Mouse (Mus musculus): ENCODE results near the gene Cdc37l1. TPM values are rescaled to one million over a fixed set of nuclear protein-coding genes. Genes with fewer than 3 reads are reported as not detected.

The Cdc37l1 gene
- polyA plus RNA-seq (2015; fragmentation: Nextera tagmentation; extraction: Ambion mirVana) = 33.5 and 33.9 TPM in 2 replicates

DNA sequence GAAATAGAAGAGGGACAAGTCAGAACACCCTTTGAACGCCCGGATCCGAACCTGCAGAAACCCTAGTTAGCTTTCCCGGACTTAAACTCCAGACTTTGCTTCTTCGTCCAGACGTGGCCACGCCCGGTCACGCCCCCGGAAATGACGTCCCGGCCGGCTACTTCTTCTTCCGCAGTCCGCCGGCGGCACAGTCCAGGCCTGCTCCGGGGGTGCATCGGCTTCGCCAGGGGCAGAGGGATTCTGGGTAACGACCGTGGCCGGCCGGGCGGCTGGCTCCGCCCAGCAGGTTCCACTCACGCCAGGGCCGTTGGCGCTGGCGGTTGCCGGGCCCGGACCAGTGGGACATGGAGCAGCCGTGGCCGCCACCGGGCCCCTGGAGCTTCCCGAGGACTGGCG, at the start of gene Cdc37l1:
TSS of gene Cdc37l1 (plus strand) at position 159 of the 396 bp plus-strand sequence.
- Histone ChIP-seq H3K4me2 (peak within 1 kb of the TSS; percentile 59), H3K4me3 (replicated peaks) (peak within 1 kb of the TSS; percentile 94), H3K27ac (peak within 1 kb of the TSS; percentile 91), H3K4me1 (0 out of 2 replicates have a peak, but pooled peaks cover 5% of the 10 kb centered on the region), H3K27me3 (replicated peaks) (no peaks in the 10 kb centered on the region), H3K9me3 (no peaks in the 10 kb centered on the region), H3K9ac (peak within 1 kb of the TSS; percentile 72), H3K36me3 (peaks cover 6% of the 10 kb centered on the region; the same call in 1 of the 2 replicates)
- WGBS = under 1% methylated on average over 37 of the region's 37 CpGs
- ATAC-seq (ENCODE audit: insufficient read depth, low FRiP score, low read depth) = peak; percentile 98

DNA sequence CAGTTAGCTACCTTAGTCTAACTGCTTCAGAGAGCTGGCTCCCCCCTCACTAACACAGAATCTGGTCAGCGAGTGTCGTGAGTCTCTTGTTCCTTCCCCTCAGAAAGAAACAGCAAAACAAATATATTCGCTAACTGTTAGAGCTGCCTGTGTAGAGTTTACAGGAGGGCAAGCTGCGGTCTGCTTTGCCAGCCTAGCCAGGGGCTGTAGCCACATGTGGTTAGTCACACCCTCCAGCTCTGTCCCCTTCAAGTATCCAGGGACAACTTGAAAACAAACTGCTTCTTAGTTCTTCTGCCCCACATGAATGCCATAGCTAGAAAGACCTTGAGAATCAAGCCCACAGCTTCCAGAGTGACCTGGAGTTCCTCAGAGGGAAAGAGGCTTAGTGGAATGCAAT, 48.9 kb upstream of the Cdc37l1 start:
- H3K36me3 ChIP-seq = no peaks in the 10 kb centered on the region
- no peak for ATAC-seq (ENCODE audit: insufficient read depth, low FRiP score, low read depth)
- WGBS = 63% methylated on average over 4 of the region's 4 CpGs
- no peak overlapping the region for H3K4me3 ChIP-seq (replicated peaks)
- no peaks in the 10 kb centered on the region for H3K4me1 ChIP-seq
- no peak overlapping the region for H3K9ac ChIP-seq
- no peak overlapping the region for H3K27ac ChIP-seq
- H3K4me2 ChIP-seq = no peak overlapping the region
- H3K27me3 ChIP-seq (replicated peaks) = no peaks in the 10 kb centered on the region
- no peaks in the 10 kb centered on the region for H3K9me3 ChIP-seq

DNA sequence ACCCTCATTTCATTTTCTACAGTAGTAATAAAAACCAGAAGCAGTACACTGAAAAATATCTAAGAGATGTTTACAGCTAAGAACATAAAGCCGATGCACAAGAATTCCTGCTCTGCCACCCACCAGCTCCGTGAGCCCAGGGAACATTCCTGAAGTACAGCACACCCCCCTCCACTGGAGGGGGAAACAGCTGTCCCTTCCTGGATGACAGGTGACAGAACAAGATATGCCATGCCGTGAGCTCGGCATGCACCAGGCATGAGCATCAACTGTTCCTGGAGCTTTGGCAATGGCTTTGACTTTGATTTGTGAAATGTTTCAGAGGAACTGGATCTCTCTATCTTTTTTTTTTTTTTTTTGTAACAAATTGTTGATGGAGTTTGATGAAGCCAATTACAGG, 43.4 kb upstream of the Cdc37l1 start:
- Histone ChIP-seq H3K4me2 (no peak overlapping the region), H3K27me3 (replicated peaks) (no peaks in the 10 kb centered on the region), H3K9me3 (no peaks in the 10 kb centered on the region), H3K36me3 (no peaks in the 10 kb centered on the region), H3K27ac (no peak overlapping the region), H3K4me3 (replicated peaks) (no peak overlapping the region), H3K9ac (no peak overlapping the region), H3K4me1 (no peaks in the 10 kb centered on the region)
- no peak for ATAC-seq (ENCODE audit: insufficient read depth, low FRiP score, low read depth)
- 47% methylated on average over 4 of the region's 4 CpGs for WGBS

DNA sequence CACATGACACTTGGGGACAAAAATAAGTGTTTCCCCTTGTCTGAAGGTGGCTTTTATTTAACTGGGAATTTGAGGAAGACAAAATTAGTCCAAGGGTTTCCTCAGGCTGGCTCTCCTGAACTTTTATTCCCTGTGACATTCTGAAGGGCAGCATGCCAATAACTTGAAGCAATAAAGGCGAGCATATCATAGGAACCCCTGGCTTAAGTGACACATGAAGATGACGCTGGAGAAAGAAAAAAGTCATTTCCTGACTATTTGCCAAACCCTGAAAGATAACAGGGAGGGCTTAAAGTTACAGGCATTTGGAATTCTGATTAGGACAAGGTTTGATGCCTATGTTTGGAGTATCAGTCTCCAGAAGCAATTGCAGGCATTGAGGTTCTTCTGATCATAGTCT, 42.8 kb upstream of the Cdc37l1 start:
- H3K4me2 ChIP-seq = no peak overlapping the region
- H3K27ac ChIP-seq = no peak overlapping the region
- WGBS = 42% methylated on average over 2 of the region's 2 CpGs
- H3K27me3 ChIP-seq (replicated peaks) = no peaks in the 10 kb centered on the region
- H3K9me3 ChIP-seq = no peaks in the 10 kb centered on the region
- H3K4me3 ChIP-seq (replicated peaks) = no peak overlapping the region
- no peaks in the 10 kb centered on the region for H3K36me3 ChIP-seq
- no peaks in the 10 kb centered on the region for H3K4me1 ChIP-seq
- no peak overlapping the region for H3K9ac ChIP-seq
- ATAC-seq (ENCODE audit: insufficient read depth, low FRiP score, low read depth) = no peak

DNA sequence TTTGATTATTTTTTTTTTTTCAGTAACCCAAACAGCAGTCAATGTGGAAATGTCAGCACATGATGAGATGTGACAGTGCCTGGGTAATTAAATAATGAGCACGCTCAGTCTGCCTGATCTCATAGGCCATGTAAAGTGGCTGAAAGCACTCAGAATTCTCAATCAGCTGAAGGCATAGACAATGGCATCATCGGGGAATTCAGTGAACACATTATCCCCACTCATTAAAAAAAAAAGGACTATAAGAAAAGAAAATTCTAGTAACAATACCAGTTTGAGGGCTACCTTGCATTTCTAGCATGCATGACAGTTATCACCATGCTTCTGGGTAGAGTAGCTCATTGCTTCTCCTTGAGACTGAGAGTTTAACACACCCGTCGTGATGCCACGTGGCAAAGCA, 38.9 kb upstream of the Cdc37l1 start:
- Histone ChIP-seq H3K4me3 (replicated peaks) (no peak overlapping the region), H3K27me3 (replicated peaks) (no peaks in the 10 kb centered on the region), H3K9ac (no peak overlapping the region), H3K4me2 (no peak overlapping the region), H3K36me3 (no peaks in the 10 kb centered on the region), H3K9me3 (no peaks in the 10 kb centered on the region), H3K27ac (no peak overlapping the region), H3K4me1 (no peaks in the 10 kb centered on the region)
- no peak for ATAC-seq (ENCODE audit: insufficient read depth, low FRiP score, low read depth)
- WGBS = 80% methylated on average over 5 of the region's 5 CpGs

DNA sequence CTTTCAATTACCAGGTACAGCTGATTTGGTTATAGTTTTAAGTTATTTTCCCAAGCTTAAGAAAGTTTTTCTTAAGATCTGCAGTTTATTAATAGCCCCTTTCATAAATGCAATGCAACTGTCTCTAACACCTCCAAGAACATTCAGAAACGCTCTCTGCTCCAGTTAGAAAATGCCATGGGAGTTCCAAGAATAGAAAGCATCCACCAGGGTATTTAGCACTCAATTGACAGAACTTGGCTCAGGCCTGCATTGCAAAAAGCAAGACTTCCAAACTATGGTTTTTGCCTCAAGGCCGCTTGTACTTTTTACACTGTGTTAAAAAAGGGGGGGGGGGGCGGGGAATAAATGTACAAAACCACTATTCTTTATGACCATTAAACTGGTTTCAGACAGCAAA, 27.0 kb upstream of the Cdc37l1 start:
- ATAC-seq (ENCODE audit: insufficient read depth, low FRiP score, low read depth) = no peak
- no peaks in the 10 kb centered on the region for H3K9me3 ChIP-seq
- no peak overlapping the region for H3K27ac ChIP-seq
- H3K9ac ChIP-seq = no peak overlapping the region
- 41% methylated on average over 3 of the region's 3 CpGs for WGBS
- H3K4me1 ChIP-seq = peaks cover 6% of the 10 kb centered on the region; the same call in 1 of the 2 replicates
- H3K36me3 ChIP-seq = no peaks in the 10 kb centered on the region
- H3K27me3 ChIP-seq (replicated peaks) = no peaks in the 10 kb centered on the region
- peak overlapping the region; percentile 95 for H3K4me2 ChIP-seq
- H3K4me3 ChIP-seq (replicated peaks) = no peak overlapping the region

DNA sequence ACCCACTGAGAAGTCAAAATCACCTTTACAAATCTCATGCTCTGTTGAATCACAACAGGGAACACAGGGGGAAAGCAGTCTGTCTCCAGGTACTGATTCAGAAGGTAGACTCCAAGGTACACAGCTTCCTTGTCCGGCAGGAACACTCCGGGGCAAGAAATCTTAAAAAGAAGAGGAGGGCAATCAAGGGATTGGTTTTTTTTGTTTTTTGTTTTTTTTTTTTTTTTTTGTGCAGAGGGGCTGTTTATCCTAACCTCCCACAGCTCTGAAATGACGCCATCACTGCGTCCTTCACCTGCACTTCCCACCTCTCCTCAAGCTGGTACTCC, 26.7 kb upstream of the Cdc37l1 start:
- Histone ChIP-seq H3K4me2 (peak overlapping the region; percentile 95), H3K4me3 (replicated peaks) (peak overlapping the region; percentile 89), H3K9ac (no peak overlapping the region), H3K9me3 (no peaks in the 10 kb centered on the region), H3K27me3 (replicated peaks) (no peaks in the 10 kb centered on the region), H3K4me1 (peaks cover 6% of the 10 kb centered on the region; the same call in 1 of the 2 replicates), H3K27ac (no peak overlapping the region), H3K36me3 (no peaks in the 10 kb centered on the region)
- WGBS = 4% methylated on average over 4 of the region's 4 CpGs
- no peak for ATAC-seq (ENCODE audit: insufficient read depth, low FRiP score, low read depth)

DNA sequence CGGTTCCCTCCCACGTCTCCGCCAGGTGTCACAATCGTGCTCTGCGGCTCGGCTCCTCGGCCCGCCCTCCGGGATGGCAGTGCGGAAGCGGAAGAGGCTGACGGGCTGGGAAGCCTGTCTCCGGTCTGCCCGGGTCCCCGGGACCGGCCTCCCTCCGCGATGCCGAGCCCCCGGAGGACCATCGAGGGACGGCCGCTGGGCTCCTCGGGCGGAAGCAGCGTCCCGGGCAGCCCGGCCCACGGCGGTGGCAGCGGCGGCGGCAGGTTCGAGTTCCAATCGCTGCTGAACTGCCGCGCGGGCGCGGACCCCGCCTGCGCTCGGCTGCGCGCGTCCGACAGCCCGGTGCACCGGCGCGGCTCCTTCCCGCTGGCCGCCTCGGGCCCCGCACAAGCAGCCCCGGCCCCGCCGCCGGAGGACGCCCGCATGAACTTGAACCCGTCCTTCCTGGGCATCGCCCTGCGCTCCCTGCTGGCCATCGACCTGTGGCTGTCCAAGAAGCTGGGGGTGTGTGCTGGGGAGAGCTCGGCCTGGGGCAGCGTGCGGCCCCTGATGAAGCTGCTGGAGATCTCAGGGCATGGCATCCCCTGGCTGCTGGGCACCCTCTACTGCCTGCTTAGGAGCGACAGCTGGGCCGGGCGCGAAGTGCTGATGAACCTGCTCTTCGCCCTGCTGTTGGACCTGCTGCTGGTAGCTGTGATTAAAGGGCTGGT, 26.2 kb upstream of the Cdc37l1 start, which contains the start of gene Plpp6:
TSS of gene Plpp6 (plus strand) at position 112 of the 710 bp plus-strand sequence.
- Histone ChIP-seq H3K4me1 (peaks cover 6% of the 10 kb centered on the region; the same call in 1 of the 2 replicates), H3K9me3 (no peaks in the 10 kb centered on the region), H3K4me3 (replicated peaks) (peak within 1 kb of the TSS; percentile 89), H3K27ac (peak within 1 kb of the TSS; percentile 67), H3K4me2 (peak within 1 kb of the TSS; percentile 95), H3K9ac (peak within 1 kb of the TSS; percentile 71), H3K27me3 (replicated peaks) (no peaks in the 10 kb centered on the region), H3K36me3 (no peaks in the 10 kb centered on the region)
- peak; percentile 90 for ATAC-seq (ENCODE audit: insufficient read depth, low FRiP score, low read depth)
- WGBS = under 1% methylated on average over 54 of the region's 73 CpGs

DNA sequence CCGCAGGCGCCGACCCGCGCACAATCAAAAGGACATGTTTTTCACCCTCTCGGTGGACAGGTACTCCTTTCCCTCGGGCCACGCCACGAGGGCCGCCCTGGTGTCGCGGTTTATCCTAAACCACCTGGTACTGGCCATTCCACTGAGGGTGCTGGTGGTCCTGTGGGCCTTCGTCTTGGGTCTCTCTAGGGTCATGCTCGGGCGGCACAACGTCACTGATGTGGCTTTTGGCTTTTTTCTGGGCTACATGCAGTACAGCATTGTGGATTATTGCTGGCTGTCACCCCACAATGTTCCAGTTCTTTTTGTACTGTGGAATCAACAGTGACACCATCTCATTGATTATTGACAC, 25.6 kb upstream of the Cdc37l1 start:
- H3K27me3 ChIP-seq (replicated peaks) = no peaks in the 10 kb centered on the region

DNA sequence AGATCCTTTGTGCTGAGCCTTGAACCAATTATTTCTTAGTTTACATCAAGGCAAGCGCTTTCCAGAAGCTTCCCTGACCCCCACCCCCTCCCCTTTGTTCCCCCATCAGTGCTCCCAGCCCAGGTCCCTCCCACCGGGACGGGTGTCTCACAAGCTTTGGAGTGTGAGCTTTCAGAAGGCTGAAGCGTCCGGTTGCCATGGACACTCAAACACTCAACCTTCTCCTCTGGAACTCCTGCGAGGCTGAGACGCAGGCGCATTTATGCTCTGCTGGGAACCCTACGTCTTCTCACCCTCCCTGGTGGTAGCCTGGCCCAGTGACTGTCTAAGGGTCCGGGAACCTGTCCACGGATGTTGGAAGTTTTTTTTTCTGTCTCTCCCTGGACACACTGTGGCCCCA, 22.5 kb upstream of the Cdc37l1 start, which contains the start of gene 4430402I18Rik:
TSS of gene 4430402I18Rik (minus strand) at position 149 of the 400 bp plus-strand sequence.
- H3K9ac ChIP-seq = no peak within 1 kb of the TSS
- no peaks in the 10 kb centered on the region for H3K9me3 ChIP-seq
- no peaks in the 10 kb centered on the region for H3K36me3 ChIP-seq
- ATAC-seq (ENCODE audit: insufficient read depth, low FRiP score, low read depth) = no peak
- 11% methylated on average over 11 of the region's 11 CpGs for WGBS
- H3K4me3 ChIP-seq (replicated peaks) = no peak within 1 kb of the TSS
- H3K27ac ChIP-seq = no peak within 1 kb of the TSS
- no peak within 1 kb of the TSS for H3K4me2 ChIP-seq
- H3K27me3 ChIP-seq (replicated peaks) = no peaks in the 10 kb centered on the region
- H3K4me1 ChIP-seq = peaks cover 6% of the 10 kb centered on the region; the same call in 1 of the 2 replicates

More for the DNA sequence above, 25.6 kb upstream of the Cdc37l1 start:
- no peak for ATAC-seq (ENCODE audit: insufficient read depth, low FRiP score, low read depth)
- peak overlapping the region; percentile 89 for H3K4me3 ChIP-seq (replicated peaks)
- no peak overlapping the region for H3K27ac ChIP-seq
- H3K9ac ChIP-seq = peak overlapping the region; percentile 71
- peaks cover 6% of the 10 kb centered on the region; the same call in 1 of the 2 replicates for H3K4me1 ChIP-seq
- H3K36me3 ChIP-seq = no peaks in the 10 kb centered on the region
- WGBS = 8% methylated on average over 16 of the region's 16 CpGs
- H3K9me3 ChIP-seq = no peaks in the 10 kb centered on the region
- peak overlapping the region; percentile 95 for H3K4me2 ChIP-seq

DNA sequence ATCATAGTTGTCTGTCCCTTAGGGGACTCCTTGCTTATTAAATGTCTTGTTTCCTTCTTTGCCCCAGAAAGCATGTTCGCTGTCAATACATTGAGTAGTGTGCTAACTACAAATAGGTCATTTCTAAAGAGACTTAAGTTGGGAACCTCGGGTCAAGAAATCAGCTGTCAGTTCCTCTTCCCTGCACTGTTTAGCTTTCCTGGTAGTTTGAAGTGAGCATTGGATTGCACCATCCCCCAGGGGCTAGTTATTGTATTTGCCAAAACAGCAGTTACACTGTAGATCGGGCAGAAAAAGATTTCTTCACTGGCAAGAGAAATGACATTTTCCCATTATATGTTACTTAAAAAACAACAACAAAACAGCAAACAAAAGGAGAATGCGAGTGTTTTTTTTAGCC, 22.0 kb upstream of the Cdc37l1 start:
- no peak overlapping the region for H3K4me3 ChIP-seq (replicated peaks)

DNA sequence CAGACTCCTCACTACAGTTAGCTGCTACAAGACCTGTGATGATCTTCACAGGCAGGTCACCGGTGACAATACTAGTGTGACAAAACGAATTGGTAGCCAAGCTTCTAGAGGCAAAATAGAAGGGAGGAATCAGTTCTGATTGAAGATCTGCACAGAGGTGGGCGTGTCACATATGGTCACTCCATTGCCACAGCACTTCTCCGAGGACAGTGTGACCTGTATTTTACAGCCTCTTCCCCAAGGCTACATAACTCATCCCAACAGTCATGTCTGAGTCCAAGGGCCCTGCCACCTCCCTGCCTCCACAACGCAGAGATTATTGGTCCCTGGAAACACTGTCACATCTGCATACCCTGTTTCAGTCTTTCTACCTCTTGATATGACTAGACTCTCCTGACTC, 20.9 kb upstream of the Cdc37l1 start:
- no peak overlapping the region for H3K9ac ChIP-seq
- WGBS = 80% methylated on average over 5 of the region's 5 CpGs
- no peaks in the 10 kb centered on the region for H3K9me3 ChIP-seq
- H3K4me3 ChIP-seq (replicated peaks) = no peak overlapping the region
- H3K4me1 ChIP-seq = peaks cover 5% of the 10 kb centered on the region; the same call in 1 of the 2 replicates
- ATAC-seq (ENCODE audit: insufficient read depth, low FRiP score, low read depth) = no peak
- no peak overlapping the region for H3K4me2 ChIP-seq
- no peaks in the 10 kb centered on the region for H3K36me3 ChIP-seq
- no peaks in the 10 kb centered on the region for H3K27me3 ChIP-seq (replicated peaks)
- no peak overlapping the region for H3K27ac ChIP-seq

More for the DNA sequence above, 22.0 kb upstream of the Cdc37l1 start:
- no peak overlapping the region for H3K9ac ChIP-seq
- WGBS = 68% methylated on average over 4 of the region's 4 CpGs
- H3K4me2 ChIP-seq = no peak overlapping the region
- ATAC-seq (ENCODE audit: insufficient read depth, low FRiP score, low read depth) = no peak
- H3K36me3 ChIP-seq = no peaks in the 10 kb centered on the region
- peaks cover 6% of the 10 kb centered on the region; the same call in 1 of the 2 replicates for H3K4me1 ChIP-seq
- no peaks in the 10 kb centered on the region for H3K9me3 ChIP-seq
- no peaks in the 10 kb centered on the region for H3K27me3 ChIP-seq (replicated peaks)
- no peak overlapping the region for H3K27ac ChIP-seq

Data from stomach, embryonic 15.5 days (tissue).